Mouse (Mus musculus): Measurements from ENCODE around the gene Neil1.

Gene Neil1
- long read RNA-seq, experiment 1, partial matches to known transcripts = 0 of 2 reads
- long read RNA-seq, experiment 1, other reads (novel, unspliced or antisense) = 0 of 2 reads
- long read RNA-seq, experiment 2, partial matches to known transcripts = 0 of 5 reads
- long read RNA-seq, experiment 2, other reads (novel, unspliced or antisense) = 0 of 5 reads

DNA sequence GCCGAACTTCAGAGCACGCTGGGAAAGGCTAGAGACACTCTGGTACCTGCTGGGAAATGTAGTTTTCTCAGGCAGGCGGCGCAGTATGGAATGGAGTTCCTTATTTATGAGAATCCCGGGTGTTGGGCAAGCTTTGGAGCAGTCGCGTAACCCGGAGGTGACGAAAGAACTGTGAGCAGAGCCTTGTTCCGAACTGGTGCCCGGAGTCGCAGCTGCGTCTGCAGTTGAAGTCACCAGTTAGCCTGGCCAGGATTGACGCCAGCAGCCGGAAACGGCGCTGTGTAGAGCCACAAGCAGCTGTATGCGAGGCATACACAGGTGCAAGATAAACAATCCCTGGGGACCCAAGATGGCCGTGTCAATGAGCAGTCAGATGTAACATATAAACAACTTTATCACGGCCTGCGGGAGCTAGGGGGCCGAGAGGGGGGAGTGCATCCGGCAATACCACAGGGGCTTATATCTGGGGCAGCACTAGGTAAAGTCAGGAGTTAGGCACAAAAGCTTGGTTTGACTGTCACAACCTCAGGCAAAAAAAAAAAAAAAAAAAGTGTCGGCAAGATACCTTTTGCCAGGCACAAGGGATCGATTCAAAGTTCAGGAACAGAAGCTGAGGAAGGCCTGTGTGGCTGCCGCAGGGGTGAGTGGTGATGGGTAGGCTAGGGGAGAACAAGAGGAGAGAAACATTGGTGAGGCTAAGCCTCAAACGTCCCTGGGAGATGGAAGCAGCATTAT lies at the start of gene Neil1:
TSS of gene Neil1 (minus strand) at position 162 of the 735 bp plus-strand sequence.
- intact Hi-C loops (cut with DNase I) = no loop called here

DNA sequence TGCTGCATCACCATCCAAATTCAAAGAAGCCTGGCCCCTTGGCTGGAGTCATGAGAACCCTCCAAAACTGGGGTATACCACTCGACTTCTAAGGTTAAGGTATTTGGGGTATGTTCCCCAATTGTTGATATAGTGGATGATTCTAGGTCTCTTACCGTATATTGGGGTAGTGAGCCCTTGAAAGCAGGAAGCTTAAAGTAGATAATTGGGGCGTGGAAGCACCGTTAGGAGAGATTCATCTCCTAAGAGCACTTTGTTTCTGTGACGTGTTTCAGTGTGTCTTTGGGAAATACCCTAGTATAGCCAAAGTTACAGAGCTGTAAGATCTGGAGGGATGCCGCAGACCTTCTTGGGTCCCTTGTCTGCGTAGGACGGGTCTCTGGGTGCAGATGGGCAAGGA lies 49.3 kb upstream of the Neil1 start:
- intact Hi-C loops (cut with DNase I) = no loop called here

DNA sequence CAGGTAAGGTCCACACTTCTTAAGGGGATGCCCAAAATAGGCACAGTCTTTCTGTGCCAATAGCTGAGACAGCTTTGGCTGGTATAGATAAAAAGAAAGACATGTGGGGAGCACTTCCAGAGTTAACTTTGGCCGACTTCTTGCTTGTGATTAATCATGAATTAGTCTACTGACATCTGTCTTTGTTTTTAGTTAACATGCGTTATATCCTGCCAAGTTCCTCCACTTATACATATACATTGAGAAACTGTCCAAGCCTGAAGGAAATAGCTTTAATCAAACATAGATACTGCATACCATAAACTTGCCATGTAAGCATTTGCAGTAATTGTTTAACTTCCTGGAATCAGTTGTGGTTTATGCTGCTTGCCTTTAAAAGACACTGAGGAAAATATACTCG lies 48.6 kb upstream of the Neil1 start:
- intact Hi-C loops (cut with DNase I) = no loop called here

DNA sequence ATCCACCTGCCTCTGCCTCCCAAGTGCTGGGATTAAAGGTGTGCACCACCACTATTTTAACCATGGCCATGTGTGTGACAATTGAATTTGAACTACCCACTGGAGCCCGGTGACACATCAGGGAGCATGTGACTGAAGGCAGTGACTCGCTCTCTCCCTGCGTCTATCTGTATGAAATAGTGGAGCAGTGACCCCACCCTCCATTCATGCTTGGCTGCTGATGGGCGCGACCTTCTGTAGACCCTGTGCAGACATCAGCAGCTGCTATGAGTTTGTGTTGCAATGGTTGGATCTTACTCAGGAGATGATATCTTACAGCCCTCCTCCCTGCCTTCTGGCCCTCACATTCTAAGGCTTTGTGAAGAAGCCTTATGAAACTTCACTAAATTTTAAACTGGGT lies 20.3 kb upstream of the Neil1 start:
- intact Hi-C loops (cut with DNase I) = no loop called here

DNA sequence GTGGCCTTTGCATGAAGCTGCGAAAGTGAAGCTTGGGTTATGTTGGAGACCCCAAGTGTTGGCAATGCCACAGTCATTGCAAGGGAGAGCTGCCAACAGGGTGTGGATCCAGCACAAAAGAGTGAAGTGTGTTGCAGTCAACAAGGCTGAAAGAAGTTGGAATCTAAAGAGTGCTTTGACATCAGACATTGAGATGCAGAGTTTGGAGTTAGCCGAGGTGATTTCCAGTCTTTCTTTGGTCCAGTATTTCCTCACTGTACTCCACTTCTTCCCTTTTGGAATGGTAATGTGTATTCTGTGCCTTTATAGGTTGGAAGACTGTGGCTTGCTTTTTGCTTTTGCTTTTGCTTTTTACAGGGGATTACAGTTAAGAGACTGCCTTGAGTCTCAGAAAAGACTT lies 18.1 kb upstream of the Neil1 start:
- intact Hi-C loops (cut with DNase I) = no loop called here

DNA sequence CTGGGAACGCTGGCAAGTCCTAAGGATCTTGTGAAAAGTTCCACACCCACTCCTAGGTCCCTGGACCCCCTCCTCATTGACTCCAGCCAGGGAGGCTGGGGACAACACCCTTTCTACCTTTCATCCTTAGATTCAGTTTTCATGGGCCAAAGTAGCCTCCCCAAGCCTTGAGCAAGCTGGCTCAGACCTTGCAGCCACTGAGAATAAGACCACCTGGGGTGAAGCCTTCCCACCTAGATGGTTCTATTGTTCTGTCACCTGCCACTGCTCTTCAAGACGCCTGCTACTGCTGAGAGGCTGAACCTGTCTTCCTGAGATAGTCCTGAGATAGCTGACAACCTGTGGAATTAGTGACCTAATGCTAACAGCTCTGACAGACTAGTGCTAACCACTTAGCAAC lies 15.0 kb upstream of the Neil1 start:
- intact Hi-C loops (cut with DNase I) = loop anchor here (5.0 kb wide), 1 partner anchor 54 kb away; no protein-coding TSS in a partner anchor

DNA sequence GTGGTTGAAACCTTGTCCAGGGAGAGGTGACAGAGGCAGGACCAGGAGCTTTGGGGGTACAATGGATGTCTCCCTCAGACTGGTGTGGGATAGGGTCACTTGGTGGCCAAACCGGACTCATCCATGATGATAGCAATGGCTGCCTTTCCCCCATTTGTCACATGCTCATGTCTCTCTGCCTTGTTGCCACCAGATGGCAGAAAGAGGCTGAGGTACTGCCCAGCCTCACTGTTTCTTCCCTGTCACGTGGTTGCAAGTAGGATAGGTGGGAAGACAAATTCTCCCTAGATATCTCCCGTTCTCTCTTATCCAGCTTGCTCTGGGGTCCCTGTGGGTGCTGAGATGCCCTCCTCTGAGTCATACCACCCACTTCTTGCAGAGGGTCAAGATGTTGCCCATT lies 14.4 kb upstream of the Neil1 start:
- intact Hi-C loops (cut with DNase I) = loop anchor here (5.0 kb wide), 1 partner anchor 55 kb away; no protein-coding TSS in a partner anchor

DNA sequence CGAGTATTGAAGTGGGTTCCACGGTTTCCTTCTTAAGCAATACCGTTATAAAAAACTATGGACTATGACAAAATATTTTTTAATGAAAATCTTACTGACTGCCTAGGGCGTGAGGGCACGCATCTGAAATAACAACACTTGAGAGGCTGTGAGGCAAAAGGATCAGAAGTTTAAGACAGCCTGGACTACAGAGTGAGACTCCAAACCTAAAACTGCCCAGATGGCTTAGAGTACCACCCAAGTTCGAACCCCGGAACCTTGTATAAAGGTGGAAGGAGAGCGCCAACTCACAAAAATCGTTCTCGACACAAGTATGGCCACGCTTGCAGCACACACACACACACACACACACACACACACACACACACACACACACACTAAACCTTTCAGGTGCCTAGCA lies 10.4 kb upstream of the Neil1 start:
- intact Hi-C loops (cut with DNase I) = no loop called here

DNA sequence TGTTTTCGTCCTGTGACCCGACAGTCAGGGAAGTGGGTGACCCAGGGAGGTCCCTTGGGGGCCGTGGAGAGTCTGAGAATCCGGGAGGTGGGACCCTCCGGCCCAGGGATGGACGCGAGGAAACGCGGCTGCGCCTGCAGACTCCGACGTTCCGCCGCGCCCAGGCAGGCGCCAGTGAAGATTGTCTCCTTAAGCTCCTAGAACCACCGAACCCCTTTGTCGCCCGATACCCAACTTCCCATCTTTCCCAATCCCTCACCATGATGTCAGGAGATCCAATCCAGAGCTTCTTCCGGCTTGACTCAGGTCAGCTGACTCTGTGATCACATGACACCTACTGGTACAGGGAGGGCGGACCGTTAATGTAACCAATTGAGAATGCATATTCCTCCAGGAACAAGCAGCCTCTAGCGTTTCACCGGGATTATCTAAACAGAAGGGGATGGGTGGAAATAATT lies 9.9 kb upstream of the Neil1 start, which contains the start of gene Commd4:
TSS of gene Commd4 (minus strand) at position 319 of the 458 bp plus-strand sequence.
- intact Hi-C loops (cut with DNase I) = no loop called here

DNA sequence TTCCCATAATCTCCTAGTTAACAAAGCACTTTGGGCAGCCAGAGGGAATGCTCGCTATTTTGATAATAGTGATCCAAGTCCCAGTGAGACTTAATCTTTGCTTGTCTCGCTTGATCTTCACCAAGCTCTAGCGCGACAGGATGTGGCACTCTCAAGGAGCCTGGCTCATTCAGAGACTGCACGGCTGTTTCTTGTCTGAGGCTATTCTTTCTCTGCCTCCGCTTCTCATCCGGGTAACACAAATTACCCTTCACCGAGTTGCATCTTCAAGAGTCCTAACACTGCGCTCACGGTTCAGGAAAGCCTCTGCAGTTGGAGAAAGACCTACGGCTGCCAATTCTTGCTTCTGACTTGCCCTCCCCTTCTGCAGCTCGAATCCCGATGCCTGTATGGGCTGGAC lies 9.4 kb upstream of the Neil1 start:
- intact Hi-C loops (cut with DNase I) = no loop called here

DNA sequence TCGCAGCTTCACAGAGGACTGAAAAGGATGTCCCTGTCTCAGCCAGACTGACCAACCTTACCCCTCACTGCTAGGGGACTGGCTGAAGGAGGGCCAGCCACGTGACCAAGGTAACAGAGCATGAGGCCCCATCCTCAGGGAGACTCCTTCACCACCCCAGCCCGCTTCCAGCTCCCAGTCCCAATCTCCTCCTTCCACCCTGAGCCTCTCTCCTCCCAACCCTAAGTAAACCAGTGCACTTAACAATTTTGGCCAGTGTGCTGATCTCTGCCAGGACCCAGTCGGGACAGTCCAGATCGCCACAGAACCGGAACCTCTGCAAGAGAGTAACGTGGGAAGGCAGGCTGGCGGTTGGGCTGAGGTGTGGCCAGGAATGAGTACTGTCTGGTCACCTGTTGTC lies 8.7 kb upstream of the Neil1 start:
- intact Hi-C loops (cut with DNase I) = no loop called here

DNA sequence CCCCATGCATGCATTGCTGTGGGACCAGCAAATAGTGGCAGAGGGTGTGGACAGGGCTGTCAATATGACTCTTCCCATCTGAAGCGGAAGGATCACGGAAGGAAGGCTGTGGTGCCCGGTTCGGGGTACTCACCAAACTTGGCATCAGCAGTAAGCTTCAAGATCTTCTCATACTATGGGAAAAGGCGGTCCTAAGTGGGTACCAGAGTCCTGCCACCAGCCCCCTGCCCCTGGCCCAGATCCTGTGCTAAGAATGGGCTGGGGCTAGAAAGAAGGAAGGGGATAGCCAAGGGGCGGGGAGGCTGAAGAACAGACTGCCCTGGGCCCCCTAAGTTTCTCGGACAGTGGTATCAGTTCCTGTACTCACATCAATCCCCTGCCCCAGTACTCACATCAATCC lies 8.3 kb upstream of the Neil1 start:
- intact Hi-C loops (cut with DNase I) = no loop called here

DNA sequence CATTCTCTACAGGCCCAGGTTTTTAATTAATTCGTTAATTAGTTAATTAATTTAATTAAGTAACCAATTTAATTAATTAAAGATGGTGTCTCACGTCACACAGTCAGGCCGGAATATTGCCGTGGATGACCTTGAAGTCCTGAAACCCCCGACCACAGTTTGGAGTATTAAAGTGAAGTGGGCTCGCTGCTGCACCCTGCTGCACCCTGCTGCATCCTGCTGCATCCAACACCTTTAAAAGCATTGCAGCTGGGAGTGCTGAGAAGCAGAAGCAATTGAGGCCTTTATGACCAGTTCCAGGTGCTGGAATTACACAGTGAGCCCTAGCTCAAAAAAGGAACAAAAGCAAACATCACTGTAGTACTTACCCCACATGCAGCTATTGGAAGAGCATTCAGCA lies 4.2 kb upstream of the Neil1 start:
- intact Hi-C loops (cut with DNase I) = no loop called here

DNA sequence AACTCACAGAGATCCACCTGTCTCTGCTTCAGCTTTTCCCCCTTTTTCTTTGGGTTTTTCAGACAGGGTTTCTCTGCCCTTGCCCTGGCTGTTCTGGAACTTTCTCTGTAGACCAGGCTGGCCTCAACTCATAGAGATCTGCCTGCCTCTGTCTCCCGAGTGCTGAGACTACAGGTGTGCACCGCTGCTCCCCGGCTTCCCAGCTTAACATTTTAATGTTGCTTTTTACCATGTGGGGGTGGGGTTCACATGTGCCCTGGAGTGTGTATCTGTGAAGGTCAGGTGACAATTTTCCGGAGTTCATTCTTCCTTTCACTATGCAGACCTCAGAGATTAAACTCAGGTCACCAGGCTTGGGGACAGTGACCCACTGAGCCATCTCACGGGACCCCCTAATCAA lies 2.1 kb upstream of the Neil1 start:
- intact Hi-C loops (cut with DNase I) = no loop called here

DNA sequence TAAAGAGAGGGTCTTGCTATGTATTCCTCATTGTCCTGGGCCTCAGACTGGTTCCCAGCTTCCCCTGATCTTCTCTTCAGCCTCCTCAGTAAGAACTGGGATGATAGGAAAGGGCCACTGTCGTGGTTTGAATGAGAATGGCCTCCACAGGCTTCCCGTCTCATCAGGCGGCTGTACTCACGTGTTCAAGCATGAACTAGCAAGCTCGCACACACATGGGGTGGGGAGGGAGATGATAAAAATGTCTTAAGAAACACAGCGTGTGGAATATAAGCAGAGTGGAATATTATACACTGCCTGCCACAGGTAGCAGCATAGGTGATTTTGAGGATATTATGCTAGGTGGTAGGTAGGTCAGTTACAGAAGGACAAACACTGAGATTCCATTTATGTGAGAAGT lies 916 bp upstream of the Neil1 start:
- intact Hi-C loops (cut with DNase I) = no loop called here

DNA sequence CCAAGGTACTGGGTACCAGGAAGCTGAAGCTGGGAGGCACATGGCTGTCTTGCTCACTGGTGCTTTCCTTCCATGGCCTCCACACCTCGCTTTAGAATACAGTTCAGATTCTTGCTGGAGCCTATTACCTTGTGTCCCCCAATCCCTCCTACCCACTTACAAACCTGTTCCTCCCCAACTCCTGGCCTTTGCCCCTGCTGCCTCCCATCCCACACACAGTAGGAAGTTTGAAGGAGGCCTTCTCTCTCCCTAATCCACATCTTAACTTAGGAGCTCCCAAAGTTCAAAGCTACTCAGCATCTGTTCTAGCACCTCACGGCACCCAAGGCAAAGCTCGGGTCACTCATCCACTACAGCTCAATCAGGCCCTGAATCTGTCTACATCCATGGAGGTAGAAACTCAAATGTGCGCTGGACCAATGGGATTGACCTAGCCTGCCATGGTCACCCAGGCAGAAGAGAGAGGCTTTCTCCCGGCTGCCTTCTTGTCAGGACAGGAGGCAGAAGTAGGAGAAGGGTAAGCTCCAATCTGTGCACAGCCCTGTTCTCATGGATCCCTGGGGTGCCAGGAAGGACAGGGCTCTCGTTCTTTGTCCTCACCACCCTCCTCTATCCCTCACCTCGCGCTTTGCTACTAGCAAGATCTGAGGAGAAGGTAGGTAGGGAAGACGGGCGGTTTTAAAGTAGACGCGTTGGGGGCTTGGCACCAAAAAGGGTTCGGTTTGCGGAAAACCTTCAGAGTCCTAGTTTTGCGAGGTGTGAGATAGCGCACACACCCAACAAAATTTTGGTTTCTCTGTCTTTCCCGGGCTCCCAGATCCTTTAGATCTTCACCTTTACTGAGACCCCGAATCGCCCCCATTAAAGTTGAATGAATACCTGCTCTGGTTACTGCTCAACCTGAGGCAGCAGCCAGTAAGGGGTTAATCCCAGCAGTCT lies 631 bp downstream of the Neil1 start:
- intact Hi-C loops (cut with DNase I) = no loop called here

DNA sequence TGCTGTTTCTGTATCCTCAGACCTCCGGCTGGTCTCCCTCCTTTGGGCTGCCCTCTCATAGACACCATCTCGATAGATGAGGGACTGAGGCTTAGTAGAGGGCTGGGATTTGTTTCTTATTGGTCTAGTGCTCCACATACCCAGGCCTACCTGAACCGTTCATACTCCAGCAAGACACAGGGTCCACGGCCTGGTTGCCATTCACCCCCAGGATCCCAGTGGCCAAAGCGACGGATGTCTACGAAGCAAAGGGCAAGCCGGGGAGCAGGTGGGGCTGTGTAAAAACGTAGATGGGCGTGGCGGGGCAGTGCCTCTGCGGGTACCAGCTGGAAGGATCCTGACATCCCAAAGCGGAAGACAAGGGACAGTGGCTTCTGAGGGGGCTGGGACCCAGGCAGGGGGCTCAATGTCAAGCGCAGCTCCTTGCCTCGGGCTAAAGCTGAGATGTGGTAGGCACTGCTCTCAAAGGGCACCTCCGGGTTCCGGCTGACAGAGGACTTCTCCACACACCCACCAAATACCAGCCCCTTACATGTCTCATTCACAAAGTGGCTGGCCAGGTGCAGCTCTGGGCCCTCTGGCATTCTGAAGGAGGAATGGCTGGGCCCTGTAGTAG lies 1.5 kb downstream of the Neil1 start:
- intact Hi-C loops (cut with DNase I) = no loop called here

DNA sequence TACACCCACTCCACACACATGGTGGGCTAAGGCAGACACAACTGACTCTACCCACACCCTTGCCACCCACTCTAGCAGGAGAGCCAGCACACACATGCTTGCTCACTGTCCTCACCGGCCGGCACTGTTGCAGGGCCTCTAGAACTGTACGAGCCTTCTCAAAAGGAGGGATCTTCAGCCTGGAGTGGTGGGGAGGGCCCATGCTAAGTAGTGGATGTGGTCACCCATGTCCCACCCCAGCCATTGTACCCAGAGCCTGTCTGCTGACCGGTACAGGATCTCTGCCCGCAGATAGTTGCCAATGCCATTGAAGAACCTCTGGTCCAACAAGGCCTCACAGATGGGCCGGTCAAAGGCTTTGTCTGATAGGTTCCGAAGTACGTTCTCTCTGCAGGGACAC lies 3.3 kb downstream of the Neil1 start:
- intact Hi-C loops (cut with DNase I) = no loop called here

DNA sequence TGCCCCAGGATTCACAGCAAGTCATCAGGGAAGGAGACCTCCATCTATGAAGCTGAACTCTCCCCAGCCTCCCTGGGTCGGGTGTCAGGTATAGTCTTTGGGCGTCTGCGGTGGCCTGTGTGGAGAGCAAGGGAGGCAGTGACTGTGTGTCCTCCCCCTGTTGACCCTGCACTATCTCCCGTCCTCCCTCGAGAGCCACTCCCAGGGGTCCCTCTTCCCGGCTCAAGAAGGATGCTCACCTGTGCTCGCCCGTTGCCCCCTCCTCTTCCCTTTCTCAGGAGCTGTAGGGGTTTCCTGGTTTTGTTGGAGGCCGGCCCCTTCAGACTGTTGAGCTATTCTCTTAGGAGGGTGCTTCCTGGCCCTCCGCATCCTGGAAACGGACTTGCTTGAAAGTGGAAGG lies 4.9 kb downstream of the Neil1 start:
- intact Hi-C loops (cut with DNase I) = no loop called here

DNA sequence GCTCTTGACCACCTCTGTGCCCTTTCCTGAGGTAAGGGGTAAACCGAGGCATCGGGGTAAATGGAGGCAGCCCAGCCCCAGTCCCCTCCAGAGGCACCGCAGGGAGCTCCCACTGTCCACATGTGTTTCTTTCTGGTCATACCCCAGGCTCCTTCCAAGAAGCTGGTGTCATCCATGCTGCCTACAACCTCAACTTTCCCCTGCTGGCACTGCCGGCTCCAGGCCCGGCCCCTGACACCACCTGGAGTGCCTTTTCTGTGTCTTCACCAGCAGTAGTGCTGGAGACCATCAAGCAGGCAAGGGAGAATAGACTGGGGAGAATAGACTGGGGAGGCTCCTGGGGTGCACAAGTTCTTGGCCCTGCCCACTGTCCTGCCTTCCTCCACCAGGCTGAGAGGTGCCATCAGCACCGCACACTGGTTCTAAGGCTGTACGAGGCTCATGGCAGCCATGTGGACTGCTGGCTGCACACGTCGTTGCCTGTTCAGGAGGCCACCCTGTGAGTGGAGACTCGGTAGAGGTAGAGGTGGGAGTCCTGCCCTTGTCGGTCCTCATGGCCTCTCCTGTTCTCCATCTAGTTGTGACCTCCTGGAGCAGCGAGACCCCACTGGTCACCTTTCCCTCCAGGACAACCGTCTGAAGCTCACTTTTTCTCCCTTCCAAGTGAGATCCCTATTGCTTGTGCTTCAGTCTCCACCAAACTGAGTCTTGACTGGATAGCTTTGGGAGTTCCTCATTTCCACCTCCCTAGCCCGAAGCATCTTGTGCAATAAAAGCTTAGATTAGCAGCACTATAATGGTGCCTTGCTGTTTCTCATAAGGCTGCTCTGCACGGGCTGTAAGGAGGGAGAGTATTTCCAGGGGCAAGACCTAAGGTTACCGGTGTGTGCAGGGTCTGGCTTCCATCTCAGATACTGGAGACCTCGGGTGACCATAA lies 6.4 kb downstream of the Neil1 start:
- intact Hi-C loops (cut with DNase I) = no loop called here
